Mouse (Mus musculus): ENCODE data around the gene Notch2.

The Notch2 gene

DNA sequence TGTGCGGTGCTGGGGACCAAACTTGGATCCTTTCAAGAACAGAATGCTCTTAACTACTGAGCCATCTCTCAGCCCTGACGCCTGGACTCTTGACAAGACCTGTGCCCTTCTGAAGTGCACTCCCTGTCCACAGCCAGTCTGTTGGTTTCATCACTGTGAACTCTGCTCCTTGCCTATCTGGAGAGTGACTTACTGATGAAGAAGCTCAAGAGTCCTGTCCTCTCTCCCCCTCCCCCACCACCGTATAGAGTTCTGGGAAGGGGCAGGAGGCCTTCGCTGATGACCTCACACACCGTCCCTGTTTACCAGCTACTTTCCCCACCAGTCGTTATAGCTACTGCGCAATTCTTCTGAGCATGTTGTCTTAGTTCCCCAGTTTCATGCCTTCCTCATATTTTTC is 55.8 kb downstream of the Notch2 start:
- no peak for DNase-seq (ENCODE audit: extremely low read depth, low read depth)

DNA sequence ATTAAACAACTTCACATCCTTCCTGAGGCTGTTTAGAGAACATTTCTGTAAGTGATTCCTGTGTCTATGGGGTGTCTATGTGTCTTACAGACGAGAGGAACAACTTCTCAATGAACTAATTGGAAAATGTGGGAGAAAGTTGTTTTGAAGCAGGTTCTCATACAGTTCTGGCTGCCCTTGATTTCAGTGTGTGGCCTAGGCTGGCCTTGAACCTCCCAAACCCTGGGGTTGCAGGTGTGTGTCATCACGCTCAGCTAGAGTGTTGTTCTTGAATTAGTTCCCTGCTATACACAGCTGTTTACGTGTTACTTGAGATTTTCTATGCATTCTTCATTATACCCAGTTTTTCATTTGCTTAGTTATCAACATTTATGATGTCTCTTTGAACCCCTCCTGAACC is 56.5 kb downstream of the Notch2 start:
- DNase-seq (ENCODE audit: extremely low read depth, low read depth) = no peak

DNA sequence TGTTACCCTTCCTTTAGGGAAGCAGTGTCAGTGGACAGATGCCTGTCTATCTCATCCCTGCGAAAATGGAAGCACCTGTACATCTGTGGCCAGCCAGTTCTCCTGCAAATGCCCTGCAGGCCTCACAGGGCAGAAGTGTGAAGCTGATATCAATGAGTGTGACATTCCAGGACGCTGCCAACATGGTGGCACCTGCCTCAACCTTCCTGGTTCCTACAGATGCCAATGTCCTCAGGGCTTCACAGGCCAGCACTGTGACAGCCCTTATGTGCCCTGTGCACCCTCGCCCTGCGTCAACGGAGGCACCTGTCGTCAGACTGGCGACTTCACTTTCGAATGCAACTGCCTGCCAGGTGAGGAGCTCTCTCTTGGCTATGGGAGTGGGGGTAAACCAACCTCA is 59.2 kb downstream of the Notch2 start:
- DNase-seq (ENCODE audit: extremely low read depth, low read depth) = no peak

DNA sequence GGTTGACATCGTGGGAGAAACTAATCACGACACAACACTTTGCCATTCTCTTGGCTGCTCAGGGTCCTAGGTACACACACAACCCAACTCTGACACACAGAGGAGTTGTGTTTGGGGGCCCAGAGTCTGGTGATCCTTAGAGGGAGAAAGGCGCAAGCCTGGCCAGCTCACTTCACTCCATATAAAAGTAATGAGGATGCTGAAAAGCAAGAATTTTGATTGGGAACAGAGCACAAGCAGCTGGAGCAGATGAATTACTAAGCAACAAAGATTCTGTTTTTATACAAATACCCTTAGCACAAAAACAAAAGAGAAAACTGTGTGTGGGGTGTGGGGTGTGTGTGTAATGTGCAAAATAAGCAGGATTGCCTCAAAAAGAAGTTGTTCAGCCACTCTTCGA is 60.2 kb downstream of the Notch2 start:
- no peak for DNase-seq (ENCODE audit: extremely low read depth, low read depth)

DNA sequence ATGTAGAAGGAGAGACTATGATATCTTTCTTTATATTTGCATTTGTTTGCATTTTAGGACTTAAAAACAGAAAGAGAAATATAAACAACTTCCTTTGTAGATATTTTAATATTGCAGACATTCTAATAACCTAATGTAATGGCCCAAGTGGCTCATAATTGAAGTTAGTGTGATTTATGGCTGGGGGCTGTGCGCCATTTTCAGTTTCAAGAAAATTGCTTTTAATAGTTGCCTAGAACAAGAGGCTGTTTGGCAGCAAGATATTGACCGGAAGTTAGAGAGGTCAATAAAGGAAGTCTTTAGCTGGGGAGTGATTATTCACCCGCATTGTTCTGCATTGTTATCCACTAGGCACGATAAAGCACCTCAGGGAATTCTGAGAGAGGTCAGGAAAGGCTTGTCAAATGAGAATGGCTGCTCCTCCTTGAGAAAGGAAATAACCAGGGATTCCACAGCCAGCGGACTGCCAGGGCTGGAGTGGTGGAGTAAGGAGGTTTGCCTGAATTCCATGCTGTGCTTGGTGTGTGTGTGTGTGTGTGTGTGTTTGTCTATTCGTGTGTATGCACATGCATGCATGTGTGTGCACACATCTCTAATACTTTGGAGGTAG is 61.4 kb downstream of the Notch2 start:
- no peak for DNase-seq (ENCODE audit: extremely low read depth, low read depth)

DNA sequence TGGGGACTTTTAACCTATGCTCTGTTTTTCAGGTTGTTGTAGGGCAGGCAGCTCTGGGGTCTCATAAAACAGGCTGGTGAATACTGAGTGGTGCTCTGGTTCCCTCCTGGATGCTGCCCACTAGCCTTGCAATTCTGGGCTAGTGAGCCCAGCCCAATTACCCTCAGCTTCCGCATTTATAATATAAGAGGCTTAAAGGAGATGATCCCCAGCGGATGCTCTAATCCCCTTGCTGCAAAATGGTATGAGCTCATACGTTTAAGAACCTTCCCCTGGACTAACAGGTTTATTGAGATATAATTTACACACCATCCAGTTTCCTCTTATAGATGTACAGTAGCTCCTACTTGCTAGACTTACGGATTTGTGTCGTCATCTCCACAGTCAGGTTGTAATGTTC is 64.5 kb downstream of the Notch2 start:
- no peak for DNase-seq (ENCODE audit: extremely low read depth, low read depth)

DNA sequence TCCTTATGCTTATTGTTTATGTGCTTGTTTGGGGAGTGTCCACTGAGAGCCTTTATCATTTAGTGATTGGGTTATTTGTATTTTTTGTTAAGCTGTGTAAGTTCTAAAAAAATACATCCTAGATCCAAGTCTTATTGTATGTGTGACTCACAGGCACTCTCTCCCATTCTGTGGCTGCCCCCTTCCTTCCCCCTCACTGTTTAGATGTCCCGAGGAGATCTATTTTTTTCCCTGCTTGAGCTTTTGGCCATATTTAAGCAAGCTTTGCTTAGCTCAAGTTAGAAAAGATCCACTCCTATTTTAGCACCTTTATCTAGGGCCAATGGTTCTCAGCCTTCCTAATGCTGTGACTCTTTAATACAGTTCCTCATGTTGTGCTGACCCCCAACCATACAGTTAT is 65.5 kb downstream of the Notch2 start:
- no peak for DNase-seq (ENCODE audit: extremely low read depth, low read depth)

DNA sequence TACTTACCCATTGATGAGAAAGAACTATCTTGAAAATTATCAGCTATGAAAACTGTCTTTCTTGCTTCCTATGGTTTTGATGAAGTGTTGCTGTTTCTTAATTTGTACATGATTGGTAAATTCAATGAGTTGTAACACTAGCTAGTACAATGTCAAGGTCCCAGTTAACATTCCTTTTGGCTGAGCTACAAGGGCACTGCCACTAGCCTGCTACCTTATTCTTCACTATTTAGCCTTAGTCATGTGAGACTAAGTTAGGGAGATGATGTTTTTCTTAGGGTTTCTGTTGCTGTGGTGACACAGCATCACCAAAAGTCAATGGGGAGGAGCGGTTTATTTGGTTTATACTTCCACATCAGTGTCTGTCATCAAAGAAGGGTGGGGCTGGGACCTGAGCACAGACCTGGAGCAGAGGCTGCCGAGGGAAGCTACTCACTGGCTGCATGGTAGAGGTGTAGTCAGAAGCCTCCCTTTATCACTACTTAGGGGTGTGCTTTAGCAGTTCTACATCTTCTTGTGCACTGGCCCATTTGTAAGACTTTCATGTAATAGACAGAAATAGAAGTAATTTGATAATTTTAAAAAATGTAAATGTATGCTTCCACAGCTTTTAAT is 66.4 kb downstream of the Notch2 start:
- DNase-seq (ENCODE audit: extremely low read depth, low read depth) = no peak

DNA sequence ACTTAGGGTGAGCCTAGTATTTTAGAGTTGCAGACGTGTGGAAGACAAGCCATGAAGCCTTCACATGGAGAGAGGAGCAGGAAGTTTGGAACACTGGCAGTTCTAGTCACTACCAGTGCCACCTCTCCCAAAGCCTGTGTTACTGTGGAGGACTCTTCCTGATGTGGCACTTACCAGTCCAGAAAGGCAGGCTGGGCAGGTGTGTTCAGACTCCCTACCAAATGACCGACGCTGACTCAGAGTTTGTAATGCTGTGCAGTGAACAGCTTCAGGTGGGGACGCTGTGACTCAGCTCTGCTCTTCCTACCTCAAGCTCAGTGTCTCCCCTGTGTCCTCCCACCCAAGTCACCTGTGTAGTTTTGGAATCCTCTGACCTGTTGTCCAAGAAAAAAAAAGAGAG is 67.3 kb downstream of the Notch2 start:
- DNase-seq (ENCODE audit: extremely low read depth, low read depth) = no peak

DNA sequence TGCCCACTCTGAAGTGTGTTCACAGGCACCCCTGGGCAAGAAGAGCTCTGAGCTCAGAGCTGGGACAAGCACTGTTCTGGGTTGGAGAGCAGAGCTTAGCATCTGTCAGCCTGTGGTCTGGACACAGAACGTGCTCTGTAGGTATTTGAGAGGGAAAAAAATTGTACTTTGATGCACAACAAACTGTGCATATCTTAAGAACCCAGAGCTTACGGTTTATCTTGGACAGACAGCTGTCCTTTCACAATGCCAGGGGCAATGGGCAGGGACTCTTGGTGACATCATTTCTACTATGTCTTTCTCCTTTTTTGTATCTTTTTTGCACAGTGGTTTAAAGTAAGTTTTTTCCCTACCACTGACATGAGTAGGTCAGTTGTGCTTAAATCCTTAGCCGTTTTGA is 68.9 kb downstream of the Notch2 start:
- DNase-seq (ENCODE audit: extremely low read depth, low read depth) = peak; percentile 91

DNA sequence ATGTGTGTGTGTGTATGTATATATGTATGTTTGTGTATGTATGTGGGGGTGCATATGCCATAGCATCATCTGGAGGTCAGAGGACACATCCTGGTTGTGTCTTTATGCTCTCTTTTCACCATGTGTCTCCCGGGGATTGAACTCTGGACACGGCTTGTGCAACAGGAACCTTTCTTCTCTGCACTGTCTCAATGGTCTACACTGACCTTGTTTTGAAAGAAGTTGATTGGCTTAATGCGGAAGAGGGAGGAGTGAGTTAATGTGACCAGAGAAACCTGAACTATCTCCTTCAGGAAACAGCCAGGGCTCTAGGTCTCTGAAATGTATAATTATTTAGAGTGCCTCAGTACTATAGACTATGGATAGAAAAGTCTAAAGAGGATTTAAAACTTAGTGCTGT is 69.6 kb downstream of the Notch2 start:
- DNase-seq (ENCODE audit: extremely low read depth, low read depth) = no peak

DNA sequence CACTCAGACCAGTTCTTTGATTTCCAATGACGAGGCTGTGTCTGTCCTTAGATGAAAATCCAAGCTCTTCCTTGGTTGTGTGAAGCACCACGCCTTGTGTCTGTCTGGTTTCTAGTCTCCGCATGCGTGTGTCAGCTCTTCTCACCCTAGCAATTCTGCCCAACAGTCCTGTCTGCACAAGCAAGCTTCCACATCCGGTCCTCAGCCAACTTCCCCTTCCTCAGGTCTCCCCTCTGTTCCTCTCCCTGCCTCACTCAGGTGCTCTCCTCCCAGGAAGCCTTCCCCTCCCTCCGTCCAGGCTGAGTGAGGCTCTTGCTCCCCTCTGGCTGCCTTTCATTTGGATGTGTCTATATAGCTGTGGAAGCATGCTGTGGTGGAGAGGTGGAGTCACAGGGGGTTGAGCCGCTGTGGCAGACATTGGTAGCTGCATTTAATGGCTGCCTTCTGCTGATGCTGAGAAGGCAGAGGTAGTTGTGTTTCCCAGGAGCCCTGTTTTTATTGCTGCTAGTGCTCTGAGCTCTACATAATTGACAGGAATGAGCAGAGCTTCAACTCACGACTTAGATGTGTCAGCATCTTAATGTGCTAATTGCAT is 70.8 kb downstream of the Notch2 start:
- DNase-seq (ENCODE audit: extremely low read depth, low read depth) = no peak

DNA sequence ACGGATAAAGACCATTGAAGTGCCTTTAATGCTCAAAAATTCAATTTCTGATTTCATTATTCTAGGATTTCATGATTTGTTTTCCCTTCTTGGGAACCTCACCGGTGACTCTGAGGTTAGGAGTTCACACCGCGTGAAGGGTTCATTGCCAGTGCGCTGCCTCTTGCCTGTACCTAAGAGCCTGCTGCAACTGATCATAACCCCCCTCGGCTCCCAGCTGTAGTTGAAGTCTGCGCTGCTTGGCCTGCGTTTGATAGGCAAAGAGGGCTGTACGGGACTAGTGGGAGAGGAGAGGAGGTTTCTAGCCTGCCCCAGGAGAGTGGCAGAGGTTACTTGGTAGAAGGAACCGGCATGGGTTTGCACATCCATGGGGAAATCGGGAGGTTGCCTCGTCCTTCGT is 71.5 kb downstream of the Notch2 start:
- no peak for DNase-seq (ENCODE audit: extremely low read depth, low read depth)

DNA sequence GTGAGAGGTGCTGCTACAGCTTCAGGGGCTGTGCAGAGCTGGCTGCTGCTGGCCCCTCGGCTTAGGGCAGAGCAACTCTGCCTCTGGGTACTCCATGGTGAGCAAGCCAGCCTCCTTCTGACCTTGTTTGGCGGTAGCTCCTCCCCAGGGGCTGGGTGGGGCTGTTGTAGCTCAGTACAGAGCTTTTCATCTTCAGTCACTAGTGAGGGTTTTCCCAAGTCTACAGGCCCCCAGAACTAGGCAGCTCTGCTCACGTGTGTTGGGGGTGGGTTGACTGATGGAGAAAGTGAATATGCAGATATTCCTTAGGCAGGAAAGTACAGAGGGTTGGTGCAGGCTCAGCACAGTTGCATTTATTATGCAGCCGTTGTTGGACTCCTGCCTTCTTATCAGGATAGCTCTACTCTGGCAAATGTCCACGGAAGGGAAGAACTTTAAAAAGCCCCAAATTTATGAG is 72.5 kb downstream of the Notch2 start:
- DNase-seq (ENCODE audit: extremely low read depth, low read depth) = peak; percentile 84

DNA sequence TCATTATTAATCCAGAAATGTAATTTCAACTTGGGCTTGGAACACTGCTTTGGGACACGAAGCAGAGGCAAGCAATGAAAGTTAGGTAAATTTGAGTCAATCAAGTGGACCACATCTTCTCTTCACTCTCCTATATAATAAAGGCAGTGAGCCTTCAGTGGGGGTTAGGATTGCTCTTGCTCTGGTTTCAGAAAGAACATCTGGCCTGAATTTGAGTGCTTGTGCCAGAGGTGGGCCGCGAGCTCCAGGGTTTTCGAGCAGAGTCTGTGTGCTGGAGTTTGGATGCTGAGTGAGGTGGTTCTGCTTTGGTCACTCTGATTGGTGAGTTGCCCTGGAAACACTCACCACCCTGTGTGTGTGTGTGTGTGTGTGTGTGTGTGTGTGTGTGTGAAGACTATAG is 73.1 kb downstream of the Notch2 start:
- DNase-seq (ENCODE audit: extremely low read depth, low read depth) = no peak

DNA sequence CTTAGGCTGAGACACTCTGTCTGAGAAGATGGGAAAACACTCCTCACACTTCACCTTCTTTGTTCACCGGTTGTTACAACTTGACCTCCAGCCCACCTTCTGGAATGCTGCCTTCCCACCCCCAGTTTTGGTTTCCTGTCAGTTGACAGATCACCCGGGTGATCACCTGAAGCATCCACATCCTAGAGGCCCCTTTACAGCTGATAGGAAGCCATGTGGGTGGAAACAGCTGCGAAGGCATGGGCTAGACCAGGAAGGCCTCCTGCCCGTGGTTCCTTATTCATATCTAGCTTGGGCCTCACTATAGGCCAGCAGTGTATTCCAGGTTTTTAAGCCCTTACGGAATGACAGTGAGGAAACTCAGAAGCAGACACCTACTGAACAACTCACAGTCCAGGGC is 73.5 kb downstream of the Notch2 start:
- no peak for DNase-seq (ENCODE audit: extremely low read depth, low read depth)

DNA sequence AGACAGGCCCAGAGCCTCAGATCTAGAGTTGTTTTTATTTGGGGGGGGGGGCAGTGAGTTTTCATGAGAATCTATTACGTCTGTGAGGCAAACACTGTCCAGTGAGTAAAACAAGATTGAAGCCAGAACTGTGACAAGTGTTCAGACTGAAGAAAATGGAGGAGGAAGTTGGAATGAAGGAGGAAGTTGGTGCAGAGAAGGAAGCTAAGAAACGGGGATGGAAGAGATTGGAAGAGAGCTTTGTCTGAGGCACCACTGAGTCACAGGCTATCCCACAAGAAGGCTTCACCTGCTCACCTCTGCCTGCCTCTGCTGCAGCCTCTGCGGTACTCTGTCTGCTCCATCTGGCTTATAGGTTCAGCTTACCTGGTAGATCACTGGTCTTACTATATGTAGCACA is 74.2 kb downstream of the Notch2 start:
- DNase-seq (ENCODE audit: extremely low read depth, low read depth) = peak; percentile 46

DNA sequence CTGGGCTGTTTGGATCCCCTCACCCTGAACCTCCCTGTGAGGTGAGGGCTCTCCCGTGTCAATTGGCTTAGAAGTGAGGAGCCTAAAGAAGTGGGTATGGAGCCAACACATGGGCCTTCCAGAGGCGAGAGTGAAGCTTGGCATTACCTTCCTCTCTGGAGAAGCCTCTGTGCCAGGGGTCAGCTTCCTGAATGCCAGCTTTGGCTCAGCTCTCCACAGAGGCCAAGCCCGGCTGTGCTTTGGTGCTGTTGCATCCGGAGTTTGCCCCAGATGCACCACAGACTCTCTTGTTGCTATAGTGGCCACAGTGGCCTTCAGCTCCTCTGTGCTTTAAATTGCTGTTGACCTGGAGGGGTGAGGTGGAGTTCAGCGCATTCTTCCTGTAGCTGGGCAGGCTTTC is 76.4 kb downstream of the Notch2 start:
- DNase-seq (ENCODE audit: extremely low read depth, low read depth) = no peak

DNA sequence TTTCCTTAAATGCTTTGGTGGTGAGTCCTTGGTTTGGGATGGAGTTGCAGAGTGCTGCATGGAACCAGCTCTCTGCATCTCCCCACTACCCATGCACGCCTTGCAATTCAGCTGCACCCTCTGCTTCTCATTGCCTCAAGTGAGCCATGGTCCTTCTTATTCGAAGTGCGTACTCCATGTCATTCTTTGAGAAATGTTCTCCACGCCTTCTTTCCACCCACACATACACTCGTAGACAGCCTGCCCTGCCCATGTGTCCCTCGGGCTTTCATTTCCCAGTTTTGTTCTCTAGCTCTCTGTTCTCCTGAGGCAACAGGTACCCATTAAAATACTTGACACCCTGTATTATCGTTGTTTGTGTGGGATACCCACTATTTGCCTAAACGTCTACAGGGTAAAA is 76.8 kb downstream of the Notch2 start:
- DNase-seq (ENCODE audit: extremely low read depth, low read depth) = no peak

DNA sequence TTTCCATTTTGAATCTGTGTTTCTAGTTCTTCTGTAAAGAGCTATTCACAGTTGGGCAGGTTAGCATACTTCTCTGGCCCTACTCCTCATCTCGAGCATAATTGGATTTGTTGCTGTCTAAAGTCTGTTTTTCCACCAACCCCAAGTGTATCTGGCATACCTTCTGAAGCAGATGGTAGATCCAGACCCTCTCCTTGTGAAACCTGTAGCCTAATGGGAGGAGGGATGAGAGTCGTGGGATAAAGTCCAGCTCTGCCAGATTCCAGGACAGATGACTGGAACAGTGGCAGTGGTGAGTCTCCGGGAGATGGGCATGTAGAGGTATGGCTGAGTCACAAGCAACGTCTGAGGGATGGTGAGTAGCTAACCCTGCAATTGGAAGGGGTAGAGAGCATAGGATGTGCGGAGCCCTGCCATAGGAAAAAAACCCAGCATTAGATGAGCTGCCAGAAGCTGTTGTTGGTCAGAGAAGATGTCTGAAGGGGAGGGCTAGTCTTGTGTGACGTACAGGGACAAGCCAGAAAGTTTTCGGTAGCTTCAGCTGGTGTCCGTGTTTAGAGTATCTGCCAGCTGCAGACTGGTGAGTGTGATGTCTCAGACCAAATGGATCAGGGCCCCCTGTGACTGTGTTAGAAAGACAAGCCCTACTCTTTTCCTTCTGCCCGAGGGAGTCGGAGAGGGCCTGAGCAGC is 79.5 kb downstream of the Notch2 start:
- no peak for DNase-seq (ENCODE audit: extremely low read depth, low read depth)

DNA sequence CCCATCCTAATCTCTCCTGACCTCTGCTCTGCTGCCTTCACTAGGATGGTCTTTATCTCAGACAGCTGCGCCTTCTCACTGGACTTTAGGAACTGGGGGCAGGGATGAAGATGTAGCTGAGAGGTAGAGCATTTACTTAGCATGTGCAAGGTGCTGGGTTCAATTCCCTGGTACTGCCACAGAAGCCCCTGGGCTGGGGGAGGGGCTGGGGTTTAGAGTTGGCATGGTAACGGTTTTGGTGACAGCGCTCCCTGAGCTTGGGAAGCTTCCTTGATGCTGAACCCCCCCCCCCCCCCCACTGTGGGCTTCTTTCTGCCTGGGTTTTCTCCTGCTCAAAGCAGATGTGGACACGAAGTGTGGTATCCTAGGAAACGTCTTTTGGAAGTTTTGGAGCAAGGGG is 80.6 kb downstream of the Notch2 start:
- no peak for DNase-seq (ENCODE audit: extremely low read depth, low read depth)
